17 mouse cellular contexts compared by ENCODE assay signal in the genomic region with DNA sequence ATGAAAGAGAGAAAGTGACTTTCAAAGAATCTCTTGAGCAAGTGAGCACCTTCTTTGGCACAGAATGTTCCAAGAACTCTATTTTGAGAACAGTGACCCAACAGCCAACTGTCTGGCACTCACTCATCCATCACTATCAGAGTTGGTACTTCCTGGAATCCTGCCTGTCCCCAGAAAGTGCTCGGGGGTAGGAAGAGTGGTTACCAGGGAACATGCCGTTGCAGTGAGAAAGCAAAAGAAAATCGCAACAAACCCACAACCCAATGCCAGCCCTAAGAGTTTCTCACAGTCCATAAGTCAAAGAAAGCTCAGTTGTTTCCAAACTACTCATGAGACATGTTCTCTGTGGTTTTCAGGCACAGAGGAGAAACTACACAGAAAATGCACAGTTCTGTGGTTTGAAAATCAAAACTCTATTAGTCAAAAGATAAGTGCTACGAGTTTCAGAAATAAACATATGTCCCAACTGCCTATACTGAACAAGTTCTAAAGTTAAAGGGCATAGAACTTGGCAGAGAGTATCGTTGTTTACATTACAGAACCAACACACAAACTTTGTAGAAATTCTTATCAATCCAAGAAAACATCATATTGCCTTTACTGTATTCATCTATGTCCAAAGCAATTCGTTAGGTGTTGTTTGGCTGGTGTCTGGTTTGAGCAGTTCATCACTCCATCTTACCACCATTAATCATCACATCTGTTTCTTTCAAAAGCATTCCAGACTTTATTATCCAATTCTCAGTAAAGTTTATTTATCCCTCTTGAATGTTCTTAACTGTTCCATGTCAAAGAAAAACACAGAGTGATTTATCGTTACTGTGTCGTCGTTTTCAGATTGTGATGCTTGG.
DNase-seq lines count a peak whose midpoint lies in the region; ATAC-seq lines count a peak whose summit lies in the region.
"Had no signal": no experiment of that assay in that cellular context is flagged by ENCODE, and none has a peak within 500 bp of the region (broad histone marks: within the 10 kb centered on the region; RNA-seq: fewer than 3 reads in every experiment).

No protein-coding gene starts in this region.

- no peaks in the 10 kb centered on the region for H3K27me3 ChIP-seq in heart, embryonic 11.5 days (ENCODE audit: control insufficient read depth, insufficient read depth, low read length)
- H3K27me3 ChIP-seq in heart, embryonic 16.5 days (ENCODE audit: control insufficient read depth, insufficient read depth, low read length), result no peaks in the 10 kb centered on the region
- H3K27me3 ChIP-seq: hindbrain, embryonic 15.5 days; midbrain, embryonic 15.5 days had no signal

- H3K9ac ChIP-seq in heart, embryonic 11.5 days (ENCODE audit: low read depth, low read length), result no peak overlapping the region
- H3K9ac ChIP-seq in heart, embryonic 16.5 days (ENCODE audit: low read length), result no peak overlapping the region
- H3K9ac ChIP-seq: forebrain, postnatal 0 days; hindbrain, embryonic 15.5 days; midbrain, embryonic 15.5 days had no signal

- no peak overlapping the region for H3K4me3 ChIP-seq in heart, embryonic 11.5 days (ENCODE audit: low read depth, low read length)
- H3K4me3 ChIP-seq in heart, embryonic 16.5 days (ENCODE audit: low read length), result no peak overlapping the region
- H3K4me3 ChIP-seq: embryonic facial prominence, embryonic 10.5 days; hindbrain, embryonic 15.5 days; midbrain, embryonic 15.5 days had no signal

- peaks cover 8% of the 10 kb centered on the region for H3K4me1 ChIP-seq in heart, embryonic 11.5 days (ENCODE audit: control insufficient read depth, insufficient read depth, low read length)
- H3K4me1 ChIP-seq in heart, embryonic 16.5 days (ENCODE audit: control insufficient read depth, insufficient read depth, low read length), result peaks cover 18% of the 10 kb centered on the region
- H3K4me1 ChIP-seq: embryonic facial prominence, embryonic 10.5 days; midbrain, embryonic 15.5 days had no signal

- no peaks in the 10 kb centered on the region for H3K9me3 ChIP-seq in heart, embryonic 11.5 days (replicated peaks; ENCODE audit: control insufficient read depth, low read length)
- H3K9me3 ChIP-seq in heart, embryonic 16.5 days (replicated peaks; ENCODE audit: control insufficient read depth, low read length), result no peaks in the 10 kb centered on the region
- H3K9me3 ChIP-seq: embryonic facial prominence, embryonic 10.5 days; hindbrain, embryonic 15.5 days; midbrain, embryonic 15.5 days had no signal

- no peak overlapping the region for H3K27ac ChIP-seq in heart, embryonic 11.5 days (ENCODE audit: low read depth, low read length)
- peak overlapping the region; percentile 89 for H3K27ac ChIP-seq in heart, embryonic 16.5 days (ENCODE audit: low read length)
- H3K27ac ChIP-seq: embryonic facial prominence, embryonic 10.5 days; hindbrain, embryonic 15.5 days; midbrain, embryonic 15.5 days had no signal

- H3K4me2 ChIP-seq in heart, embryonic 11.5 days, result no peak overlapping the region
- H3K4me2 ChIP-seq in heart, embryonic 16.5 days (ENCODE audit: low read depth, low read length), result no peak overlapping the region
- H3K4me2 ChIP-seq: hindbrain, embryonic 15.5 days; liver, embryonic 11.5 days; midbrain, embryonic 15.5 days had no signal

- no peak for ATAC-seq in heart, embryonic 11.5 days (replicated peaks; ENCODE audit: insufficient number of reproducible peaks, low FRiP score, low TSS enrichment)
- peak; percentile 67 for ATAC-seq in heart, embryonic 16.5 days (replicated peaks; ENCODE audit: extremely low read depth, insufficient read depth, low FRiP score)
- ATAC-seq: forebrain, postnatal 0 days; midbrain, embryonic 15.5 days had no signal

- WGBS in heart, embryonic 11.5 days (ENCODE audit: insufficient replicate concordance), result 58% methylated on average over 9 of the region's 9 CpGs
- 55% methylated on average over 9 of the region's 9 CpGs for WGBS in heart, embryonic 16.5 days

- DNase-seq in heart, adult 18-20 months, result peak; percentile 57 to 75
- peak; percentile 76 for DNase-seq in NIH3T3 (ENCODE audit: low read depth)
- DNase-seq in lung, postnatal 36 days, result peak; percentile 54
- DNase-seq in c-Kit-positive CD71-positive TER-119-positive erythroid progenitor cells, embryonic 14.5 days (ENCODE audit: low spot score), result no peak
- DNase-seq in urinary bladder, postnatal 14 days (ENCODE audit: low spot score), result no peak
- DNase-seq: cerebellum, postnatal 36 days; forebrain, postnatal 0 days; gastrocnemius, postnatal 14 days; kidney, adult 9 months; kidney, postnatal 4 days; thymus, postnatal 36 days had no signal

- H3K36me3 ChIP-seq in heart, embryonic 11.5 days (ENCODE audit: control insufficient read depth, insufficient read depth, low read length), result no peaks in the 10 kb centered on the region
- H3K36me3 ChIP-seq in heart, embryonic 16.5 days (ENCODE audit: control insufficient read depth, insufficient read depth), result no peaks in the 10 kb centered on the region
- H3K36me3 ChIP-seq: embryonic facial prominence, embryonic 10.5 days; hindbrain, embryonic 15.5 days; midbrain, embryonic 15.5 days had no signal

Comparison
In these comparisons a context has a peak if more than half of its experiments do, and no peak if none do; other contexts are left out.
1. DNase-seq: peak in heart, adult 18-20 months (2 of 2), NIH3T3 (single experiment) and lung, postnatal 36 days (single experiment); none in c-Kit-positive CD71-positive TER-119-positive erythroid progenitor cells, embryonic 14.5 days (single experiment) and urinary bladder, postnatal 14 days (single experiment).